In genomic region chr1:118982805-118983211, GRCm38 (mm10) we compare ENCODE assay signal across 8 mouse cellular contexts.
DNase-seq lines count a peak whose midpoint lies in the region; ATAC-seq and TF ChIP-seq lines count a peak whose summit lies in the region.
"Had no signal": no experiment of that assay in that cellular context is flagged by ENCODE, and none has a peak within 500 bp of the region (broad histone marks: within the 10 kb centered on the region; RNA-seq: fewer than 3 reads in every experiment).

No protein-coding gene starts in this region.

- H3K9me3 ChIP-seq in lung, postnatal 0 days (ENCODE audit: low read length) = no peaks in the 10 kb centered on the region
- no peaks in the 10 kb centered on the region for H3K9me3 ChIP-seq in forebrain, embryonic 13.5 days (replicated peaks)
- no peaks in the 10 kb centered on the region for H3K9me3 ChIP-seq in limb, embryonic 15.5 days

- no peak overlapping the region for H3K9ac ChIP-seq in lung, postnatal 0 days (replicated peaks; ENCODE audit: low read depth)
- peak overlapping the region; percentile 40 for H3K9ac ChIP-seq in forebrain, embryonic 13.5 days
- H3K9ac ChIP-seq in limb, embryonic 15.5 days = no peak overlapping the region
- H3K9ac ChIP-seq: liver, embryonic 14.5 days had no signal

- ATAC-seq in lung, postnatal 0 days = peak; percentile 14
- ATAC-seq in forebrain, embryonic 13.5 days = peak; percentile 67
- no peak for ATAC-seq in limb, embryonic 15.5 days (ENCODE audit: insufficient number of reproducible peaks, low FRiP score, low TSS enrichment, low read depth)
- ATAC-seq in inflammation-experienced regulatory T-cells, adult 6 months = no peak

- no peak for TF ChIP-seq EP300 in lung, postnatal 0 days (IDR thresholded peaks at IDR 0.05)

- 10% methylated on average over 5 of the region's 5 CpGs for WGBS in lung, postnatal 0 days
- WGBS in forebrain, embryonic 13.5 days = 2% methylated on average over 5 of the region's 5 CpGs
- WGBS in limb, embryonic 15.5 days = 6% methylated on average over 5 of the region's 5 CpGs
- 68% methylated on average over 5 of the region's 5 CpGs for WGBS in thymus, adult 2 months

- H3K4me3 ChIP-seq in lung, postnatal 0 days (ENCODE audit: low read depth, low read length) = no peak overlapping the region
- no peak overlapping the region for H3K4me3 ChIP-seq in forebrain, embryonic 13.5 days
- H3K4me3 ChIP-seq in limb, embryonic 15.5 days = 0 out of 2 replicates have a peak overlapping the region, but pooled peaks have one; percentile 25
- H3K4me3 ChIP-seq in thymus, adult 2 months (ENCODE audit: control insufficient read depth, insufficient read depth, low read length) = no peak overlapping the region

- TF ChIP-seq POLR2A in thymus, adult 2 months (IDR thresholded peaks at IDR 0.05; ENCODE audit: control insufficient read depth, extremely low read depth, insufficient read depth, low read length, poor library complexity) = no peak

- peak; percentile 50 for DNase-seq in lung, postnatal 0 days (ENCODE audit: low spot score)
- DNase-seq in lung, postnatal 14 days = no peak
- no peak for DNase-seq in frontal cortex, postnatal 10 days (ENCODE audit: low spot score in 2 of 2)
- no peak for DNase-seq in thymus, adult 2 months

- peak overlapping the region; percentile 75 for H3K27ac ChIP-seq in lung, postnatal 0 days (ENCODE audit: low read length)
- H3K27ac ChIP-seq in forebrain, embryonic 13.5 days = peak overlapping the region; percentile 96
- peak overlapping the region; percentile 83 for H3K27ac ChIP-seq in limb, embryonic 15.5 days
- H3K27ac ChIP-seq in thymus, adult 2 months (ENCODE audit: control insufficient read depth, insufficient read depth, low read length) = no peak overlapping the region
- H3K27ac ChIP-seq: liver, embryonic 14.5 days had no signal

- peaks cover 11% of the 10 kb centered on the region; the same call in 1 of the 2 replicates for H3K4me1 ChIP-seq in lung, postnatal 0 days (ENCODE audit: insufficient read depth, low read depth, low read length)
- peaks cover 57% of the 10 kb centered on the region for H3K4me1 ChIP-seq in forebrain, embryonic 13.5 days
- H3K4me1 ChIP-seq in limb, embryonic 15.5 days = peaks cover 70% of the 10 kb centered on the region
- H3K4me1 ChIP-seq in thymus, adult 2 months (replicated peaks; ENCODE audit: control insufficient read depth, insufficient read depth, low read length) = no peaks in the 10 kb centered on the region

- H3K36me3 ChIP-seq in lung, postnatal 0 days (ENCODE audit: insufficient read depth, low read length) = no peaks in the 10 kb centered on the region
- H3K36me3 ChIP-seq in forebrain, embryonic 13.5 days (ENCODE audit: poor library complexity, severe bottlenecking) = 0 out of 2 replicates have a peak, but pooled peaks cover 3% of the 10 kb centered on the region
- peaks cover under 1% of the 10 kb centered on the region; the same call in 1 of the 2 replicates for H3K36me3 ChIP-seq in limb, embryonic 15.5 days
- H3K36me3 ChIP-seq in thymus, adult 2 months (ENCODE audit: control insufficient read depth, insufficient read depth, low read length) = no peaks in the 10 kb centered on the region

- no peaks in the 10 kb centered on the region for H3K27me3 ChIP-seq in lung, postnatal 0 days (replicated peaks; ENCODE audit: insufficient read depth, low read length)
- H3K27me3 ChIP-seq in forebrain, embryonic 13.5 days = no peaks in the 10 kb centered on the region
- H3K27me3 ChIP-seq in limb, embryonic 15.5 days = no peaks in the 10 kb centered on the region
- H3K27me3 ChIP-seq in thymus, adult 2 months (ENCODE audit: control insufficient read depth, insufficient read depth, low read length) = no peaks in the 10 kb centered on the region

- no peak for TF ChIP-seq CTCF in lung, postnatal 0 days (IDR thresholded peaks at IDR 0.05)
- no peak for TF ChIP-seq CTCF in thymus, adult 2 months (IDR thresholded peaks at IDR 0.05; ENCODE audit: borderline replicate concordance, control insufficient read depth, extremely low read depth, insufficient read depth, low read length, poor library complexity)

- H3K4me2 ChIP-seq in lung, postnatal 0 days (replicated peaks; ENCODE audit: low read depth, low read length) = no peak overlapping the region
- H3K4me2 ChIP-seq in forebrain, embryonic 13.5 days = peak overlapping the region; percentile 46
- H3K4me2 ChIP-seq in limb, embryonic 15.5 days = peak overlapping the region; percentile 40

Comparison
In these comparisons a context has a peak if more than half of its experiments do, and no peak if none do; other contexts are left out.
1. ATAC-seq: peak in lung, postnatal 0 days (single experiment) and forebrain, embryonic 13.5 days (single experiment); none in limb, embryonic 15.5 days (single experiment) and inflammation-experienced regulatory T-cells, adult 6 months (single experiment).